Mouse (Mus musculus) heart, embryonic 15.5 days (tissue): ENCODE measurements around the gene Nprl2. TPM values are rescaled to one million over a fixed set of nuclear protein-coding genes. Genes with fewer than 3 reads are reported as not detected.
A peak's percentile ranks its signal among the peaks of the same experiment; 100 is the strongest.

Source experiments
- ATAC-seq: fragments of 200-750 bp; cut with Nextera tagmentation; replicated peaks from 2 replicates; pipeline ENCODE4 v1.8.0; 2017; ENCODE audit warnings: low read depth, moderate TSS enrichment; ENCODE audit not compliant: insufficient number of reproducible peaks, insufficient read depth, low FRiP score
- H3K27ac ChIP-seq: fragments of 300-500 bp; sonication (generic); 2 replicates; pipeline ENCODE4 v1.5.1; 2015; ENCODE audit warnings: mild to moderate bottlenecking, inconsistent platforms
- H3K27me3 ChIP-seq: fragments of 300-500 bp; sonication (generic); 2 replicates; pipeline ENCODE4 v1.6.1; 2015; ENCODE audit warnings: inconsistent platforms
- H3K36me3 ChIP-seq: fragments of 300-500 bp; sonication (generic); 2 replicates; pipeline ENCODE4 v1.6.1; 2015; ENCODE audit warnings: mild to moderate bottlenecking, inconsistent platforms
- H3K4me1 ChIP-seq: fragments of 300-500 bp; sonication (generic); replicated peaks from 2 replicates; pipeline ENCODE4 v1.6.1; 2015; ENCODE audit warnings: inconsistent platforms
- H3K4me2 ChIP-seq: fragments of 300-500 bp; sonication (generic); 2 replicates; pipeline ENCODE4 v1.6.1; 2015; ENCODE audit warnings: inconsistent platforms, mild to moderate bottlenecking, moderate library complexity
- H3K4me3 ChIP-seq: fragments of 300-500 bp; sonication (generic); 2 replicates; pipeline ENCODE4 v1.5.1; 2015; ENCODE audit warnings: mild to moderate bottlenecking, inconsistent platforms
- H3K9ac ChIP-seq: fragments of 300-500 bp; sonication (generic); 2 replicates; pipeline ENCODE4 v1.6.1; 2015; ENCODE audit warnings: mild to moderate bottlenecking, inconsistent platforms
- H3K9me3 ChIP-seq: fragments of 300-500 bp; sonication (generic); replicated peaks from 2 replicates; pipeline ENCODE4 v1.6.1; 2016; ENCODE audit warnings: inconsistent platforms
- WGBS: fragments of 180-500 bp; shearing (Covaris S2); methylation state at CpG from one replicate; pipeline ENCODE4 v1.1.7; 2015; ENCODE audit warnings: mixed read lengths; 5-methylcytosine and 5-hydroxymethylcytosine counted together
- polyA plus RNA-seq: library from polyadenylated mRNA; unstranded; fragments of >200 nt; fragmentation: Nextera tagmentation; extraction: Ambion mirVana; gene quantifications from 2 replicates; pipeline ENCODE4 v1.2.1, GENCODE M21; 2015

The Nprl2 gene
- 26.4 and 30.5 TPM in 2 replicates for polyA plus RNA-seq

DNA sequence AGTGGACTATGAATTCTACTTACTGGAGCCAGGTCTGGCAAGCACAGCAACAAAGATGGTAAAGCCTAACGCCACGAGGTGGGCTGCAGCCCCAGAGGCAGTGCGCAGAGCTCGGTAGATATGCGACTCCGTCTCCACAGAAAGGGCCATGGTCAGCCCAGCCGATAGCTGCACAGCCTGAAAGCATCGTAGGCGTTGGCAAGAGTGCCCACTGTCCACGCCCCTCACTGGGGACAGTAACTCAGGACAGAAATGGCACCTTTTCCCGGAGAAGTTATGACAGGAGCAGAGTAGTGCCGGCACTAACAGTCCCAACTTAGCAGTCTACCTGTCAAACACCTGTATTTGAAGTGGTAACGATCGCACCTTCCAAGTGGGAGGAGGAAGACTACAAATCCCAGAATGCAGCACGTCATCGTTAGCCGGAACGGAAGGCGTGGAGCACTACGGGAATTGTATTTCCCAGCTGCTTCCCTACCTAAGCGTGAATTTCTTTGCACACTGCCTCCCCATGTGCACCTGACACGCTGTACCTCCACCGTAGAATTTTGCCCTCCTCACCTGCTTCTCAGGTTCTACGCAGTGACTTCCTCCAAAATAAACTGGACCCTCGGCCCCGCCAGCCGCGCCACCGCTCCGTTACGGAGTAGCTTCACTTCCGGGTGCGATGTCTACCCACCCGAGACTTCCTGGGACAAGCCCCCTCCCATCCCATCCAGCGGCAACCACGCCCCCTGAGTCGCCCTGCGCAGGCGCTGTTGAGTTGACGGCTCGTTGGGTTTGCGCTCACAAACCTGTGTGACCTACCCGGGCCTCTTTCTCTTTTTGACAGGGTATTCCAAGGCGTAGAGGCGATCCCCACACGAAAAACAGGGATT, at the start of gene Nprl2, which contains the start of gene Cyb561d2:
TSS of gene Nprl2 (plus strand) at position 753 of the 878 bp plus-strand sequence.
TSS of gene Cyb561d2 (minus strand) at position 720 of the 878 bp plus-strand sequence.
- Histone ChIP-seq H3K36me3 (peaks cover 37% of the 10 kb centered on the region), H3K4me2 (peak within 1 kb of the TSS; percentile 72), H3K9me3 (no peaks in the 10 kb centered on the region), H3K4me1 (peaks cover 38% of the 10 kb centered on the region), H3K9ac (peak within 1 kb of the TSS; percentile 66), H3K27me3 (no peaks in the 10 kb centered on the region), H3K27ac (peak within 1 kb of the TSS; percentile 42), H3K4me3 (peak within 1 kb of the TSS; percentile 71)
- under 1% methylated on average over 46 of the region's 46 CpGs for WGBS
- ATAC-seq, result peak; percentile 88

DNA sequence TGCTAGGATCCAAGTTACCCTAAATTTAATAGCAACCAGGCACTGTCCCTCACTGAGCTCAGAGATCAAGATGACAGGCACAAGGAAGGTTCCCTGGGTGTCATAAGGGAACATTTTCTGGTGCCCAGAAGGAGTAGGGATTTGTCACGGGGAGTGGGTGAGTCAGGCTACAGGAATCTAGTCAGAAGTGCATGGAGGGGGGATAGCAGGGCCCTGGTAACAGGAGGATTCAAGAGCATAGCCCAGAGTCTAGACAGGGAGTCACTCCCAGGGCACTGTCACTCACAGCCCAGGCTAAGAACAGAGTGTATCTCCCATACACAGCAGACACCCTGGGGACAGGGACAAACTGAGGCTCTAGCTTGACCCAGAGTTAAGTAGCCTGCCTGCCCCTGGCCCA, 48.5 kb upstream of the Nprl2 start:
- no peak for ATAC-seq
- 6% methylated on average over 1 of the region's 1 CpGs for WGBS
- Histone ChIP-seq H3K9me3 (no peaks in the 10 kb centered on the region), H3K4me3 (no peak overlapping the region), H3K9ac (no peak overlapping the region), H3K36me3 (no peaks in the 10 kb centered on the region), H3K4me2 (no peak overlapping the region), H3K27me3 (no peaks in the 10 kb centered on the region), H3K4me1 (no peaks in the 10 kb centered on the region), H3K27ac (no peak overlapping the region)

DNA sequence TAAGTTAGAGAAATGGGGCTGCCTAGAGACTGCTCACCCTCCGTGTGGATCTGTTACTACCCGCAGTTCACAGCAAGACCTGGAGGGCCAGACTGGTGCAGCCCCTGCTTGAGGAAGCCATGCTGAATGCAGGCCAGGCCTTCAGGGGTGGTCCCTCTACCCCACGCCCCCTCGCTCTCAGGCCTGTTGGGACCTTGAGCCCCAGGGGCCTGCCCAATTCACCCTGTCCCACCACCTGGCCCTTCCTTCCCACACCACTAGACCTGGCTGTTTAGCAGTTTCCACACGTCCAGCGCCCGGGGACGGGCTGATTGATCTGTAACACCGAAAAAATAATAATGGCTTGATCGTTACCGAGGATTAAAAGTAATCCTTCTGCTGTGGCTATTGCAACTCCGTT, 47.8 kb upstream of the Nprl2 start:
- no peak overlapping the region for H3K9ac ChIP-seq
- no peaks in the 10 kb centered on the region for H3K9me3 ChIP-seq
- no peak overlapping the region for H3K27ac ChIP-seq
- H3K27me3 ChIP-seq, result no peaks in the 10 kb centered on the region
- no peaks in the 10 kb centered on the region for H3K4me1 ChIP-seq
- 88% methylated on average over 12 of the region's 12 CpGs for WGBS
- ATAC-seq, result no peak
- H3K36me3 ChIP-seq, result no peaks in the 10 kb centered on the region
- H3K4me2 ChIP-seq, result no peak overlapping the region
- no peak overlapping the region for H3K4me3 ChIP-seq

DNA sequence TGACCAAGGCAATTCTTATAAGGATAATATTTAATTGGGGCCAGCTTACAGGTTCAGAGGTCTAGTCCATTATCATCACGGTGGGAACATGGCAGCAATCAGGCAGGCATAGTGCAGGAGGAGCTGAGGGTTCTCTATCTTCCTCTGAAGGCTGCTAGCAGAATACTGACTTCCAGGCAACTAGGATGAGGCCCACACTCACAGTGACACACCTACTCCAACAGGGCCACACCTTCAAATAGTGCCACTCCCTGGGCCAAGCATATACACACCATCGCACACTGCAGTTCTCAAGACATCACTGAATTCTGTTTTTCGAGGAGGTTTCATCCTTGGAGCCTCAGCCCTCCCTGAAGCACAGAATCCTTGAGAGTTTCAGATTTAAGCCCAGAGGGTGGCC, 45.7 kb upstream of the Nprl2 start:
- H3K36me3 ChIP-seq, result no peaks in the 10 kb centered on the region
- no peaks in the 10 kb centered on the region for H3K27me3 ChIP-seq
- 84% methylated on average over 3 of the region's 3 CpGs for WGBS
- H3K9me3 ChIP-seq, result no peaks in the 10 kb centered on the region
- ATAC-seq, result no peak
- H3K4me3 ChIP-seq, result no peak overlapping the region
- no peak overlapping the region for H3K9ac ChIP-seq
- H3K4me1 ChIP-seq, result peaks cover 10% of the 10 kb centered on the region
- no peak overlapping the region for H3K4me2 ChIP-seq
- no peak overlapping the region for H3K27ac ChIP-seq

DNA sequence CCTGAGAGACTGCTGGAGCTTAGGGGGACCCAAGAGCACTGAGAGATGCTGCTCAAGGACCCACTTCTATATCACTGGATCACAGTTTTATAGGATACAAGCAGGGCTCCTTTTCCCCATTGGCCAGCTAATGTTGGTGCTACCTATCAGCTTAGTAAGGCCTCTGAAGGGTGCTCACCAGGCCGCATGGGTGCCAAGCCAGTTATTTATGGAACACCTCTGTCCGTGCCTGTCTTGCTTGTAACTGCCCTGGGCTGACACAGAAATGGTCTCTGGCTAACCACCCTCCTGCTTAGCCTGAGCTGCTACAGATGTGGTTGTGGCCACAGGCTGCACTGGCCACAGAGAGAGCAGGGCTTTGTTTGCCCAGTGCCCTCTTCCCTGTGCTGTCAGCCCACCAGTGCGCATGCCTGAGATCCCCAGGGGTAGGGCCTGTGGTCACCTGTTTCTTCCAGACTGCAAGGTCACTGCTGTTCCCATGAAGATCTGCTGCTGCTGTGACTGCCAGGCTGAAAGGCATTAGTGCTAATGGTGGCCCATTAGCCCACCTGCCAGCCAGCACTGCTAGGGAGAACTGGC, 41.2 kb upstream of the Nprl2 start:
- 58% methylated on average over 3 of the region's 3 CpGs for WGBS
- no peak overlapping the region for H3K9ac ChIP-seq
- H3K4me2 ChIP-seq, result no peak overlapping the region
- no peak for ATAC-seq
- H3K36me3 ChIP-seq, result no peaks in the 10 kb centered on the region
- no peaks in the 10 kb centered on the region for H3K27me3 ChIP-seq
- peaks cover 10% of the 10 kb centered on the region for H3K4me1 ChIP-seq
- H3K9me3 ChIP-seq, result no peaks in the 10 kb centered on the region
- no peak overlapping the region for H3K27ac ChIP-seq
- no peak overlapping the region for H3K4me3 ChIP-seq

DNA sequence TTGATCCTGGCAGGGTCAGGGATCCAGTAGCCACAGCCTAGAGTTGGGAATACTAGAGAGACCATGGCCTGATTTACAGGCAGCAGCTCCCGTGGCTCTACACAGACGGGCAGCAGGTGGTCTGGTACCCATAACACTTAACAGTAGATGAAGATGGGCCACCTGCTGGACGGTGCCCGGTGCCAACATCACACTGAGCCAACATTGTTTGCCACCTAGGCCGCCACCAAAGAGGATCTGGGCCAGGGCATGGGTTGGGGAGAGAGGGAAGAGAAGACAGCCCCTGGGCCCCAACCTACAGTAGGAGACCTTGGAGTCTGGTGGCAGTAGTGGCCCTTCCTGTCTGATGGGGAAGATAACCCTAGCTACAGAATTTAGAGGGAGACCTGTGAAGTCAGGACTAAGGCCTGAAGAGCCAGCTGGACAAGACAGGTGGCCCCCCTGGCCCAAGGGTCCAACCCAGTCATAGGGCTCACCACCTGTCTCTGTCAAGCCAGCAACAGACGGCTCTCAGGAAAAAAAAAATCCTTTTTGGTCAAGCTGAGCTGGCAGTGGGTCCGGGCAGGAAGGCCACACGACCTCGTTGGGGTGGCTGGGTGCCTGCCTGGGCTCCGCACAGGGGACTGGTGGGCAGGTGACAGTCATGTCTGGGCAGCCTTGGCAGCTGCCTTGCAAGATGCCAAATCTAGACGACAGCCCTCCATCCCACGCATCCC, 39.7 kb upstream of the Nprl2 start:
- no peak overlapping the region for H3K9ac ChIP-seq
- ATAC-seq, result no peak
- no peak overlapping the region for H3K27ac ChIP-seq
- WGBS, result 90% methylated on average over 12 of the region's 12 CpGs
- no peak overlapping the region for H3K4me3 ChIP-seq
- no peak overlapping the region for H3K4me2 ChIP-seq
- H3K4me1 ChIP-seq, result peaks cover 10% of the 10 kb centered on the region
- H3K27me3 ChIP-seq, result no peaks in the 10 kb centered on the region
- no peaks in the 10 kb centered on the region for H3K9me3 ChIP-seq
- H3K36me3 ChIP-seq, result no peaks in the 10 kb centered on the region

DNA sequence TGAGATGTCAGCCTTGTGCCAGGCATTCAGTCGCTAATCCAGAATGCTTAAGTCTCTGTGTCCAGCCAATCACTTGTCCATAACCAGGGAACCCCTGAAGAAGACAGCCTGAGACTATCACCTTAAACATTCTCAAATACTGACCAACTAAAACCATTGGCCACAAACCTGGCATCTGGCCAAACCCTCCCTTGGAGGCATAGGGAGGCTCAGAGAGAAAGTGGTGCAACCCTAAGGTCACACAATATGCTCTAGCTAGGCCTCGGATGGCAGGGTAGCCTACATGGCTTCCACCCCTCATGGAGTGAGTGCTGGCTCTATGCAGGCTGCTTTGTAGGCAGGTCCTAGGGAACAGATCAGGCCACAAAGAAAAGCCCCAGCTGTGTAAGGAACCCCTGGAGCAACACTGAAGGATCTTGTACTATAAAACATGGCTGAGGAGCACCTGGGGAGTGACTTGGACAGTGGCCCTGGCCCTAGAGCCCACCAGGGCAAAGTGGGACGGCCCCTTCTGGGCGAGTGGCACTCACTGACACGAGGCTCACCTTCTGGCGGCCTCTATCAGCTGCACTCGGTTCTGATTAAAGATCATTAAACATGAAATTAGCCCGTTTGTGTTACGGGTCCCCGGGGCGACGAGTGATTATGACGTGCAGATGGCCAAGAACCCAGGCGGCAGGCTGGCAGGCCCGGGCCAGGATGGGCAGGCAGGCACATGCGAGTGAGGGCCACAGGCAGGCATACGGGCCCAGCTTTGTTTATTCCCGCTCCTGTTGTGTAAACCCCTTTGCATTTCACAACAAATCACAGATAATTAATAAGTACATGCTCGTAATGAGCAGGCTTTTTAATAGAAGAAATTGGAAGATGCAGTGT, 37.1 kb upstream of the Nprl2 start:
- no peak overlapping the region for H3K4me3 ChIP-seq
- 79% methylated on average over 19 of the region's 19 CpGs for WGBS
- H3K36me3 ChIP-seq, result no peaks in the 10 kb centered on the region
- H3K9ac ChIP-seq, result no peak overlapping the region
- H3K4me2 ChIP-seq, result no peak overlapping the region
- peaks cover 16% of the 10 kb centered on the region for H3K4me1 ChIP-seq
- ATAC-seq, result no peak
- H3K27ac ChIP-seq, result no peak overlapping the region
- no peaks in the 10 kb centered on the region for H3K27me3 ChIP-seq
- H3K9me3 ChIP-seq, result no peaks in the 10 kb centered on the region

DNA sequence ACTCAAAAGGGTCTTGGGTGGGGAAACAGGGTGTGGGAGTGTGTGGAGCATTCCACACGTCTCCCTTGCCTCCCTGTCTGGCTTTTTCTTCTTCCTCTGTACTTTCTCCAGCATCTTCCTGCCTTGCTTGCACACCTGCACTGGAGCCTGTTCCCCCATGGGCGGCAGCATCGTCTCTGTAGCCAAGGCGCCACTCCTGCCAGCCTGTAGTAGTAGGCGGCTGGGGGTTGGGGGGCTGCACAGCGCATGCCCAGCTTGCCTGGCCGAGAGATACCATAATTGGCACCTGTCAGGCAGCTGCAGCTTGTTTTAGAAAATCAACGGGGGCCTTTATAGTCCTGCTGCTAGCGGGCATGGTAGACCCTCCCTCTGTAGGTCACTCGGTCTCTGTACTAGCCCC, 33.8 kb upstream of the Nprl2 start:
- 55% methylated on average over 10 of the region's 10 CpGs for WGBS
- peaks cover 12% of the 10 kb centered on the region for H3K4me1 ChIP-seq
- H3K4me3 ChIP-seq, result no peak overlapping the region
- no peak overlapping the region for H3K4me2 ChIP-seq
- H3K9me3 ChIP-seq, result no peaks in the 10 kb centered on the region
- ATAC-seq, result no peak
- H3K9ac ChIP-seq, result no peak overlapping the region
- H3K27me3 ChIP-seq, result peaks cover 3% of the 10 kb centered on the region; the same call in 1 of the 2 replicates
- no peaks in the 10 kb centered on the region for H3K36me3 ChIP-seq
- no peak overlapping the region for H3K27ac ChIP-seq

DNA sequence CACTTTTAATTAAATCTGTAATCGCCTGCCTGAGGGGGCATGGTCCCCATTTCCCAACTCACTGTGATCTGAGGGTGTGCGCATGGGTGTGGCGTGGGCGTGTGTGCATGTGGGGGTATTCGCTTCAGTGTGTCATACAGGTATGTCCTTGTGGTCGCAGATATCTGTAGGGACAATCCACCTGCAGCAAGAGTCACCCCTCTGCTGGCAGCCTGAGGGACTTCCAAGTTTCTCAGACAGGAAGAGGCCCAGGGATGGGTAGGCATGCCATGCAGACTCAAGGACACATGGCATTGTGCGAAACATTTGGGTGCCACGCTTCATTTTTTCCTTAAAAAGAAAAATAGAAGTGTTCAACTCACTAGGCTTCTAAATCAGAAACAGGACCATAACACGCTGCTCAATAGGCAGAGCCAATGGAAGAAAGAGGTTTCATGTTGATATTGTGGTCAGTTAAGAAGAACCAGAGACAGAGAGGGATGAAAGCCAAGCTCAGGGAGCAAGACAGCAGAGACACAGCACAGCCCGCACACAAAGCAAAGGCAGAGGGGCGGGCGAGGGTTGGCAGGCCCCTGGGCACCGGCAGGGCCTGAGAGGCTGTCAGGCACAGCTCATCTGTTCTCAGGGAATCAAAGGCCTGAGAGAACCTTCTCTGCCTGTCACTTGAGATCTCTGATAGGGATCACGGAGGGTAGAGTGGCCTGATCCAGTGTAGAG, 31.5 kb upstream of the Nprl2 start:
- Histone ChIP-seq H3K27me3 (peaks cover 11% of the 10 kb centered on the region; the same call in 1 of the 2 replicates), H3K36me3 (no peaks in the 10 kb centered on the region), H3K9ac (no peak overlapping the region), H3K9me3 (no peaks in the 10 kb centered on the region), H3K4me1 (peaks cover 12% of the 10 kb centered on the region), H3K27ac (no peak overlapping the region), H3K4me2 (no peak overlapping the region), H3K4me3 (no peak overlapping the region)
- WGBS, result 83% methylated on average over 14 of the region's 14 CpGs
- ATAC-seq, result no peak

DNA sequence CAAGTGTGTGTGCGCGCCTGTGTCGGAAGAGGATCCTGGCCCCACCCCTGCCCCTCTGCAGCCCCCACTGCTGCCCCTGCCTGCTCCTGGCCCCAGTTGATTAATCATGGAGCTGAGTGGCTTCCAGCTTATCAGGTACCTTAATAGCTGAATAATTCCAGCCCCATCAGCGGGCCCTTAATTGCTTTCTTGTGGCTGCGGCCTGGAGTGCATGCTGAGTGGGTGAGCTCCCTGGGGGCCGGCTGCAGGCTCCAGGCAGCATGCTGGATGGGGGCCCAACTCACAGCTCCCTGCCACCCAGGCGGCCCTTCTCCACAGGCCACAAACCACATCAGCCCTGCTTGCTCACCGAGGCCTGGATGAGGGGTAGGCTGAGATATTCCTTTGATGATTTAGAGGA, 30.6 kb upstream of the Nprl2 start:
- no peaks in the 10 kb centered on the region for H3K9me3 ChIP-seq
- H3K36me3 ChIP-seq, result no peaks in the 10 kb centered on the region
- WGBS, result 45% methylated on average over 8 of the region's 8 CpGs
- H3K4me1 ChIP-seq, result peaks cover 12% of the 10 kb centered on the region
- no peak overlapping the region for H3K4me2 ChIP-seq
- no peak for ATAC-seq
- no peak overlapping the region for H3K4me3 ChIP-seq
- H3K27ac ChIP-seq, result no peak overlapping the region
- no peak overlapping the region for H3K9ac ChIP-seq
- peaks cover 11% of the 10 kb centered on the region; the same call in 1 of the 2 replicates for H3K27me3 ChIP-seq
